Mouse (Mus musculus) embryonic facial prominence, embryonic 14.5 days (tissue): ENCODE data around the gene Pip5k1c. TPM values are rescaled to one million over a fixed set of nuclear protein-coding genes. Genes with fewer than 3 reads are reported as not detected.

Experiments used
- ATAC-seq: fragments of 200-750 bp; cut with Nextera tagmentation; 2 replicates; pipeline ENCODE4 v1.8.0; 2017; ENCODE audit warnings: low read depth, moderate number of reproducible peaks, moderate TSS enrichment
- DNase-seq: peaks from one replicate; pipeline ENCODE4 v3.0.0-alpha.2; 2015; ENCODE audit warnings: low spot score
- H3K27ac ChIP-seq: fragments of 300-500 bp; sonication (generic); replicated peaks from 2 replicates; pipeline ENCODE4 v1.5.1; 2014; ENCODE audit warnings: low read depth, mild to moderate bottlenecking, low read length, moderate library complexity
- H3K27me3 ChIP-seq: fragments of 300-500 bp; sonication (generic); replicated peaks from 2 replicates; pipeline ENCODE4 v1.6.1; 2014; ENCODE audit warnings: low read length; ENCODE audit not compliant: control insufficient read depth, insufficient read depth
- H3K36me3 ChIP-seq: fragments of 300-500 bp; sonication (generic); 2 replicates; pipeline ENCODE4 v1.6.1; 2014; ENCODE audit warnings: low read length, mixed read lengths; ENCODE audit not compliant: control insufficient read depth, insufficient read depth
- H3K4me1 ChIP-seq: fragments of 300-500 bp; sonication (generic); 2 replicates; pipeline ENCODE4 v1.6.1; 2014; ENCODE audit warnings: antibody characterized with exemption, low read length; ENCODE audit not compliant: control insufficient read depth, insufficient read depth
- H3K4me2 ChIP-seq: fragments of 300-500 bp; sonication (generic); 2 replicates; pipeline ENCODE4 v1.6.1; 2014; ENCODE audit warnings: low read depth, mild to moderate bottlenecking, low read length, moderate library complexity, mixed read lengths
- H3K4me3 ChIP-seq: fragments of 300-500 bp; sonication (generic); 2 replicates; pipeline ENCODE4 v1.5.1; 2014; ENCODE audit warnings: low read depth, mild to moderate bottlenecking, low read length
- H3K9ac ChIP-seq: fragments of 300-500 bp; sonication (generic); 2 replicates; pipeline ENCODE4 v1.6.1; 2014; ENCODE audit warnings: low read depth, mild to moderate bottlenecking, low read length, moderate library complexity, mixed read lengths
- H3K9me3 ChIP-seq: fragments of 300-500 bp; sonication (generic); 2 replicates; pipeline ENCODE4 v1.6.1; 2016; ENCODE audit warnings: low read length; ENCODE audit not compliant: control insufficient read depth
- WGBS: fragments of 180-500 bp; shearing (Covaris S2); extraction: QIAGEN DNeasy Blood & Tissue Kit; methylation state at CpG from one replicate; pipeline ENCODE4 v1.1.7; 2014; 5-methylcytosine and 5-hydroxymethylcytosine counted together
- polyA plus RNA-seq: library from polyadenylated mRNA; unstranded; fragments of >200 nt; fragmentation: Nextera tagmentation; extraction: Ambion mirVana; gene quantifications from 2 replicates; pipeline ENCODE4 v1.2.1, GENCODE M21; 2014

Pip5k1c gene
- polyA plus RNA-seq, 1 experiment from 2014 or later = 48.4 TPM

DNA sequence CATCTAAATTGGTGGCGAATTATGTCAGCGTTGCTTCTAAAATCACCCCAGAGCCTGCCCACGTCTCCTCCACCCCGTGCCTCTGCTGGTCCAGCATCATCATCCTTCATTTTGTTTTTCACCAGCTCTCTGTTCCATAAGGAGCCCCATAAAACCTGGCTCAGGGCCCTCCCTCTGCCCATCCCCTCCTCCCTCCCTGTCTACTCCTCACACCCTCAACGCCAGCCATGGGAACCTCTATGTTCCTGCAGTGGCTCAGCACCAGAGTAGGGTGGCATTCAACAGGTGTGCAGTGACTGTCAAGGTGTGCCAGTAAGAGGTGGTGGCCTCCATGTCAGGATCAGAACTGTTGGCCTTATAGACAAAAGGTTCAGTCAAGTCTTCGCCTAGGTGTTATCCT lies 2.4 kb downstream of the Pip5k1c start:
- Histone ChIP-seq H3K36me3 (0 out of 2 replicates have a peak, but pooled peaks cover 10% of the 10 kb centered on the region), H3K9me3 (no peaks in the 10 kb centered on the region), H3K9ac (peak overlapping the region; percentile 87), H3K27me3 (peaks cover 16% of the 10 kb centered on the region), H3K4me1 (peaks cover 12% of the 10 kb centered on the region), H3K4me3 (no peak overlapping the region), H3K27ac (no peak overlapping the region), H3K4me2 (no peak overlapping the region)
- 90% methylated on average over 5 of the region's 6 CpGs for WGBS
- DNase-seq (no peak), ATAC-seq (no peak)

DNA sequence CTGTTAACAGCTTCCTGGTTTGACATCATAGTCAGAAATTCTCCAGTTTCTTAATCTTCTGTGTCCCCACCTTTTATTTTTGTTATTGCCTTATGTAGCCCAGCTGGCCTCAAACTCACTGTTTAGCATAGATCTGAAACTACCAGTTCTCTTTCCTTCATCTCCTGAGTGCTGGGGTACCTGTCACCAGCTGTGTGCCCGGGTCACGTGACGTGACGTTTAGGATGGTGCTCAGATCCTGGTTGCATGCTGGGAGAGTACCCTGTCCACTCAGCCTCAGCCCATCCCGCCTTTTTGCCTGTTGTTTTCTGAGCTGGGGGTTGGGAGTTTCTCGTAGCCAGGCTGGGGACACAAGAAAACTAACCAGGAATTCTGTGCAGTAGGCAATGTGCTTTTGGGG lies 4.5 kb downstream of the Pip5k1c start:
- Histone ChIP-seq H3K9me3 (no peaks in the 10 kb centered on the region), H3K4me2 (no peak overlapping the region), H3K4me1 (peaks cover 12% of the 10 kb centered on the region), H3K27ac (no peak overlapping the region), H3K36me3 (0 out of 2 replicates have a peak, but pooled peaks cover 10% of the 10 kb centered on the region), H3K27me3 (no peaks in the 10 kb centered on the region), H3K9ac (peak overlapping the region; percentile 30; the same call in 1 of the 2 replicates), H3K4me3 (no peak overlapping the region)
- no peak for DNase-seq
- no peak for ATAC-seq
- 67% methylated on average over 6 of the region's 6 CpGs for WGBS

DNA sequence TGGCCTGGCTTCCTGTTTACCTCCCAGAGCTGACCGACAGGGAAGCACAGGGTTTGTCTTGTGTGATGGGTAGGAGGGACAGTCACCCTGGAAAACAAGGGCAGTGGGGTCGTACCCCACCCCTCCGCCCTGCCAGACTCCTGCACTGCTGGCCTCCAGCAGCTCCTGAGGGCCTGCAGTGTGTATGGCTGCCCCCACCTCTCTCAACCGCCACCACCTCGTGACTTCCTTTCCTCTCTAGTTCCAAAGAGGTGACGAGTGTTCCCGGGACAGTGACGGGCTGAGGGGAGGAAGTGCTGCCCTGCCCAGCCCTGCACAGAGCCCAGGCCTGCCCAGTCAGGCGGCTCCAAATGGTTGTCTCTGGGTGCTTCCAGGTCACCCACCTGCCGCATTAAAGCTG lies 5.1 kb downstream of the Pip5k1c start:
- Histone ChIP-seq H3K36me3 (0 out of 2 replicates have a peak, but pooled peaks cover 10% of the 10 kb centered on the region), H3K9ac (peak overlapping the region; percentile 30; the same call in 1 of the 2 replicates), H3K27ac (0 out of 2 replicates have a peak overlapping the region, but pooled peaks have one; percentile 10), H3K4me2 (no peak overlapping the region), H3K4me3 (no peak overlapping the region), H3K4me1 (peaks cover 15% of the 10 kb centered on the region), H3K27me3 (no peaks in the 10 kb centered on the region), H3K9me3 (no peaks in the 10 kb centered on the region)
- no peak for ATAC-seq
- 51% methylated on average over 10 of the region's 10 CpGs for WGBS
- DNase-seq = no peak

DNA sequence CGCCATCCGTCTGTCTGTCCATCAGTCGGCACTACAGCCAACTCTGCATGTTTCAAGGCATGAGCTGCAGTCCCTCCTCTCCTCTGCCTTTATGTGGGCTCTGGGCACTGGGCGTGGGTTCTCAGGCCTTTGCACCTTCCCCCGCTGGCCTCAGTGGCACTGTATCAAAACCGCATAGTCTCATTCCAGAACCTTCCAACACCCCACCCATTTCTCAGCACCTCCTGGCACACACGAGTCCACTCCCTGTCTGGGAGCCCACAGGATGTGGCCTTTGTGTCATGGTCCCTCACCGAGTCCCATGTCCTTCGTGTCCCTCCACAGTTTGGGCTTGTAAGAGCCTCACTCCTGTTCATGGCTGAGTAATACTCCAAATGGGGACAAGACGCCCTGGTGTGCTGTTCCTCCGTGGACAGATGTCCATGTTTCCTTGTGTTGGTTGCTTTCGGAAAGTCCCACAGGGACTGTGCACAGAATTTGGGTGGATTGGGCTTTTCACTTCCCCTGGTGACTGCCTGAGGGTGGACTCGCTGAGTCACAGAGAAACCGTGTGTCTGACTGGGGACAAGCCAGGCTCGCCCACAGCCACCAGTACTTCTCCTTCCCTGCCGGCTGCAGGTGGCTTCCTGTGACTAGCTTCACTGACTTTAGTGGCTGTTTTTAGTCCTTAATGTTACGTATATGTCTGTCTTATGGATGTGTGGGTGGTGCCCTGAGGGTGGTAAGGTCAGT lies 5.8 kb downstream of the Pip5k1c start:
- Histone ChIP-seq H3K4me3 (no peak overlapping the region), H3K4me2 (no peak overlapping the region), H3K9ac (no peak overlapping the region), H3K36me3 (0 out of 2 replicates have a peak, but pooled peaks cover 10% of the 10 kb centered on the region), H3K4me1 (peaks cover 18% of the 10 kb centered on the region), H3K27ac (no peak overlapping the region), H3K9me3 (no peaks in the 10 kb centered on the region), H3K27me3 (no peaks in the 10 kb centered on the region)
- WGBS = 89% methylated on average over 17 of the region's 17 CpGs
- DNase-seq = no peak
- ATAC-seq = no peak

DNA sequence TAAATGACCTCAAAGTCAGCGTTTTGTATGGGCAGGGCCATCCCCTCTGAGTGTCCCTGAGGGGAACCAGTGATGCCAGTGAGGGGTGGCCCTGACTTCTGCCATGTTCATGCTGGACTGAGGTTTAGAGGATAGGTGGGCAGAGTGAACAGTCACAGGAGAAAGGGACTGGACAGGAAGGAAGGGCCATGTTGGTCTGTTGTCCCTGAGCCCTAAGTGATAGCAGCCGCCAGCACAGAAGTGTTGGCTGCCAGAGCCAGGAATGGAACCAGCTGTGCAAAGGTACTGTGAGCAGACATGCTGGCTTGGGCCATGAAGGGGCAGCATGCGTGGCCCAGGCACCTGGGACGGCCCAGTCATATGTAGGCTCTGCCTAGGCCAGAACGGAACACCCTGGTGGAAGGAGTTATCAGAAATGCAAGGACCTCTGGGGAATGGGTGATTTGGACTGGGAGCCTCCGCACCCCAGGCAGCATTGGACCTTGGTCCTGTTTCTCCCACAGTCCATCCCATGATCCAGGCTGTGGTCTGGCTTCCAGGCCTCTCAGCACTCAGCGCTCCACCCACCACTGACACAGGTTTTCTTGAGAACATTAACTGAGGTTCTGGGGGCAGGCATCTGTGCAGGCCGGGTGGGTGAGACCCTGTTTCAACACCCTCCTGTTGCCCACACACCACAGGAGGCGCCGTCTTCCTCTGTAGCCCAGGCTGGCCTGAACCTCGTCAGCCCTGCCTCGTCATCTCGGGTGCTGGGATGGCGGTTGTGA lies 7.0 kb downstream of the Pip5k1c start:
- H3K9me3 ChIP-seq = no peaks in the 10 kb centered on the region
- H3K36me3 ChIP-seq = 0 out of 2 replicates have a peak, but pooled peaks cover 10% of the 10 kb centered on the region
- no peak overlapping the region for H3K4me3 ChIP-seq
- no peak overlapping the region for H3K27ac ChIP-seq
- no peak overlapping the region for H3K4me2 ChIP-seq
- peaks cover 6% of the 10 kb centered on the region; the same call in 1 of the 2 replicates for H3K4me1 ChIP-seq
- ATAC-seq (no peak), DNase-seq (no peak)
- H3K27me3 ChIP-seq = no peaks in the 10 kb centered on the region
- H3K9ac ChIP-seq = peak overlapping the region; percentile 30; the same call in 1 of the 2 replicates
- WGBS = 81% methylated on average over 11 of the region's 14 CpGs

DNA sequence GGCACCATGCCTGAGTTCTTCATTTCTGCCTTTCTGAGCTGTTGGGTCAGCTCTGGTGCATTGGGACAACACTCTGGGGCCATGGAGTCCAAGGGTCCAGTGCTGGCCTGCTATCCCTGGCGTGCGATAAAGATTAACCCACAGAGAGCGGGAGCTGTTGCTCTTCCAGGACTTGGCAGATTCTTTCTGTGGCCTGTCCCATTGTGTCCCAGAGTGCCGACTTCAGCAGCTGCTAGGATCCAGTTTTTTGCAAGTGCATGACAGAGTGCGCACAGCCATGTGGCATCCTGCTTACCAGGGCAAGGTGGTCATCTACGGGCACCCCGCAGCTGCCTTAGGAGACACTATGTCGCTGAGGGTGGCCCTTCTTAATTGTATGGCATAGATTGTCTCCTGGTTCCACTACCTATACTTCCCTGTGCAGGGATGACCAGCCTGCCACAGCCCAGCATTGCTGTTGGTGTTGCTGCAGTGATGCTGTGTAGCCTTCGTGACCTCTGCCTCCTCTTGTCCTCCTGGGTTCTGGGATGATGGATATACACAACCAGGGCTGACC lies 7.7 kb downstream of the Pip5k1c start:
- Histone ChIP-seq H3K4me3 (no peak overlapping the region), H3K9ac (no peak overlapping the region), H3K9me3 (no peaks in the 10 kb centered on the region), H3K4me2 (no peak overlapping the region), H3K36me3 (0 out of 2 replicates have a peak, but pooled peaks cover 7% of the 10 kb centered on the region), H3K4me1 (peaks cover 6% of the 10 kb centered on the region; the same call in 1 of the 2 replicates), H3K27ac (no peak overlapping the region), H3K27me3 (no peaks in the 10 kb centered on the region)
- no peak for DNase-seq
- ATAC-seq = no peak
- 85% methylated on average over 9 of the region's 9 CpGs for WGBS

DNA sequence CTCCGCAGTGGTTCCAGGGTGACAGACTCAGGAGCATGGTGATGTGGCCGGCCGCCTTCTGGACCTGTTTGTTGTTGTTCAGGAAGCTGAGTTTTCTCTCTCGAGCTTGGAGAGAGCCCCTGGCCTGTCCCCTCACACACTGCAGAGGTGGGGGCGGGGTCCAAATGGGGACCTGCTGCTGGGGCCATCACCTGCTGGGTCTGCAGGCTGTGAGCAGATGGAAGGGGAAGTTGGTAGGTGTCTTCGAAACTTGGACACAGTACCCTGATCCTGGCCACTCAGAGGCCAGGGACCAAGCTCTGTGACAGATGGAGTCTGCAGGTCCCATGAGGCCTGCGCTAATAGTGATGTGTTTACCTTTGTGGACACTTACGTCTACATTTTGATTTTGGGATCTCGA lies 8.6 kb downstream of the Pip5k1c start:
- no peak overlapping the region for H3K27ac ChIP-seq
- H3K4me3 ChIP-seq = no peak overlapping the region
- no peak for ATAC-seq
- no peak for DNase-seq
- H3K4me1 ChIP-seq = peaks cover 6% of the 10 kb centered on the region; the same call in 1 of the 2 replicates
- peaks cover 7% of the 10 kb centered on the region for H3K36me3 ChIP-seq
- 82% methylated on average over 9 of the region's 9 CpGs for WGBS
- no peak overlapping the region for H3K9ac ChIP-seq
- H3K27me3 ChIP-seq = no peaks in the 10 kb centered on the region
- H3K9me3 ChIP-seq = no peaks in the 10 kb centered on the region
- H3K4me2 ChIP-seq = no peak overlapping the region

DNA sequence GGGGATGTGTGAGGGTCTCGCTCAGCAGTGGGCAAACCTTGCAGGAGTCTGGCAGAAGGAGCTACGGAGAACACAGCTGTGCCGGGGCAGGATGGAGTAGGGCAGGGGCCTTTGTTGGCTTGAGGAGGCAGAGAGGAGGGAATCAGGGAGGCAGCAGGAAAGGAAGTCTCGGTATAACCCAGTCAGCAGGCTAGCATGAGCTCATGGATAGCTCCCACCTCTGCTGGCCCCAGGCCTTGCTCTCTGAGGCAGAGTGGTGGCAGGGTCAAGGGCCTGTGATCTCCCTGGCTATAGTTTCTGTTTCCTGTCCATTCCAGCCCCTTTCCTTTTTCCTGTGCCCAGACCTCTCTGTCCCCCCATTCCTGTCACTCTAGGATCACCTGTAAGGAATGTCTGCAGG lies 9.5 kb downstream of the Pip5k1c start:
- Histone ChIP-seq H3K4me1 (peaks cover 6% of the 10 kb centered on the region; the same call in 1 of the 2 replicates), H3K4me2 (no peak overlapping the region; the same call in 1 of the 2 replicates), H3K9ac (peak overlapping the region; percentile 40; the same call in 1 of the 2 replicates), H3K36me3 (peaks cover 16% of the 10 kb centered on the region), H3K27me3 (no peaks in the 10 kb centered on the region), H3K27ac (peak overlapping the region; percentile 15; the same call in 1 of the 2 replicates), H3K4me3 (no peak overlapping the region), H3K9me3 (no peaks in the 10 kb centered on the region)
- no peak for ATAC-seq
- DNase-seq = no peak
- 81% methylated on average over 3 of the region's 4 CpGs for WGBS
